Mouse (Mus musculus) liver (tissue): Measurements from ENCODE around the gene Cep85l.

Experiments used
- DNase-seq: peaks from one replicate; pipeline ENCODE4 v3.0.0-alpha.2; 2020; ENCODE audit warnings: mixed read lengths

Cep85l gene

GRCm38 (mm10) chr10:53341288-53341965, 38.3 kb downstream of the Cep85l start:
- DNase-seq: no peak

GRCm38 (mm10) chr10:53339045-53339444, 40.7 kb downstream of the Cep85l start:
- no peak for DNase-seq

- no peak for DNase-seq
Measured at GRCm38 (mm10) chr10:53337162-53337923, 42.4 kb downstream of the Cep85l start, which contains the start of gene Pln. TSS of gene Pln (plus strand) at chr10:53337667.

- DNase-seq: no peak
Measured at GRCm38 (mm10) chr10:53335974-53336373, 43.8 kb downstream of the Cep85l start.

- no peak for DNase-seq
Measured at GRCm38 (mm10) chr10:53335266-53335665, 44.5 kb downstream of the Cep85l start.

GRCm38 (mm10) chr10:53332752-53333151, 47.0 kb downstream of the Cep85l start:
- DNase-seq: no peak

GRCm38 (mm10) chr10:53329257-53329656, 50.5 kb downstream of the Cep85l start:
- no peak for DNase-seq

- DNase-seq: no peak
Measured at GRCm38 (mm10) chr10:53326367-53326766, 53.4 kb downstream of the Cep85l start.

- DNase-seq: peak; percentile 21
Measured at GRCm38 (mm10) chr10:53324663-53325062, 55.1 kb downstream of the Cep85l start.

- no peak for DNase-seq
Measured at GRCm38 (mm10) chr10:53323367-53323766, 56.4 kb downstream of the Cep85l start.

- DNase-seq: no peak
Measured at GRCm38 (mm10) chr10:53306674-53307073, 73.1 kb downstream of the Cep85l start.

- no peak for DNase-seq
Measured at GRCm38 (mm10) chr10:53305867-53306266, 73.9 kb downstream of the Cep85l start.

GRCm38 (mm10) chr10:53285147-53285546, 94.6 kb downstream of the Cep85l start:
- no peak for DNase-seq

- no peak for DNase-seq
Measured at GRCm38 (mm10) chr10:53272228-53272627, 107.5 kb downstream of the Cep85l start.

GRCm38 (mm10) chr10:53262021-53262420, 117.7 kb downstream of the Cep85l start:
- DNase-seq: no peak

GRCm38 (mm10) chr10:53235381-53235780, 144.4 kb downstream of the Cep85l start:
- no peak for DNase-seq

GRCm38 (mm10) chr10:53234683-53235082, 145.1 kb downstream of the Cep85l start:
- DNase-seq: no peak

- DNase-seq: no peak
Measured at GRCm38 (mm10) chr10:53234086-53234613, 145.6 kb downstream of the Cep85l start.

GRCm38 (mm10) chr10:53230809-53231208, 148.9 kb downstream of the Cep85l start:
- DNase-seq: no peak

- DNase-seq: no peak
Measured at GRCm38 (mm10) chr10:53229190-53229589, 150.6 kb downstream of the Cep85l start.
